Mouse (Mus musculus): ENCODE results near the gene Uhrf1bp1l. TPM values are rescaled to one million over a fixed set of nuclear protein-coding genes. Genes with fewer than 3 reads are reported as not detected.
"Not testable (repeated sequence)": the region's sequence is repeated elsewhere in the genome, so short reads cannot be mapped to it uniquely, and the experiment has no call there.

Gene Uhrf1bp1l
- 8.7 and 11.1 TPM in 2 replicates for polyA plus RNA-seq (2012; rRNA removed)

GRCm38 (mm10) chr10:89744871-89745665 is at the start of gene Uhrf1bp1l:
Gene Uhrf1bp1l (plus strand): TSS chr10:89744991.
- H3K4me1 ChIP-seq (ENCODE audit: control insufficient read depth, insufficient read depth, insufficient read length): peaks cover 16% of the 10 kb centered on the region
- peak within 1 kb of the TSS; percentile 88 for H3K27ac ChIP-seq (ENCODE audit: insufficient read depth, low read length)
- 1% methylated on average over 84 of the region's 85 CpGs for WGBS
- DNase-seq (ENCODE audit: low read depth in 1 of 2, low spot score in 2 of 2): peak; percentile 74 to 90
- peak within 1 kb of the TSS; percentile 93 for H3K4me3 ChIP-seq (ENCODE audit: extremely low read depth, insufficient read depth, insufficient read length)
- TF ChIP-seq CTCF (IDR thresholded peaks at IDR 0.05; ENCODE audit: extremely low read depth, insufficient read depth, insufficient read length, insufficient replicate concordance): no peak
- peak; percentile 51 for TF ChIP-seq POLR2A (IDR thresholded peaks at IDR 0.05; ENCODE audit: low read depth, low read length)
- H3K27me3 ChIP-seq (ENCODE audit: control insufficient read depth, insufficient read depth, low read length): no peaks in the 10 kb centered on the region
- no peaks in the 10 kb centered on the region for H3K36me3 ChIP-seq (ENCODE audit: control insufficient read depth, insufficient read depth, low read length)

DNA sequence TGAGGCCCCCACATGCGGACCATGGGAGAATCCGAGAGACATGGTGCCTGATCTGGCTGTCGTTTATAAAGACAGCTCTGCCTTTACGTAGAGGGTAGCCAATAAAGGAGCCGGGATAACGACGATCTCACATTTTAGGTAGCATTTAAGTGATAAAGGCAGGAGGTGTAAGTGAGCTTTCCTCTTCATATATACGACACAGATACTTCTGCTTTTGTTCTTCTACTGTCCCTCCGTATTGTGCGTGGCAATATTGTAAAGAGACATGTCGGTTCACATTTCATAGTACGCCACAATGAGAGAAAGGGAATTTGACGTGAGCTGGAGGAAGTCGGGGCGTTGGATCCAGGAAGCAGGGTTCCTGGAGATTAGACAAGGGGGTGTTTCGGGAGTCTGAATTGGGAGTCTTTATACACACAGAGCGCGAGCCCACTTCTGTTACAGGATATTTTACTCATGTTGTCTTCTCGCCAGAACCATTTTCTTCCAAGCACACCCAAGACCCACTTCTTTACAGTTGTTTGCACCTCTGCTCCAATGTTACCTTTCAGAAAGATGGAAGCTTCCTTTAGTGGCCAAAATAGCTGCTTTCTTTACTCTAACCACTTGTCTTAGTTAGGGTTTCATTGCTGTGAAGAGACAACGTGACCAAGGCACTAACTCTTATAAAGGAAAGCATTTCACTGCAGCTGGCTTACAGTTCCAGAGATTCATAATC is 49.4 kb upstream of the Uhrf1bp1l start:
- TF ChIP-seq POLR2A (IDR thresholded peaks at IDR 0.05; ENCODE audit: low read depth, low read length) (no peak), CTCF (IDR thresholded peaks at IDR 0.05; ENCODE audit: extremely low read depth, insufficient read depth, insufficient read length, insufficient replicate concordance) (no peak)
- no peaks in the 10 kb centered on the region for H3K4me1 ChIP-seq (ENCODE audit: control insufficient read depth, insufficient read depth, insufficient read length)
- H3K4me3 ChIP-seq (ENCODE audit: extremely low read depth, insufficient read depth, insufficient read length): no peak overlapping the region
- 40% methylated on average over 20 of the region's 20 CpGs for WGBS
- DNase-seq (ENCODE audit: low read depth in 1 of 2, low spot score in 2 of 2): no peak
- no peaks in the 10 kb centered on the region for H3K27me3 ChIP-seq (ENCODE audit: control insufficient read depth, insufficient read depth, low read length)
- H3K36me3 ChIP-seq (ENCODE audit: control insufficient read depth, insufficient read depth, low read length): no peaks in the 10 kb centered on the region
- H3K27ac ChIP-seq (ENCODE audit: insufficient read depth, low read length): no peak overlapping the region

DNA sequence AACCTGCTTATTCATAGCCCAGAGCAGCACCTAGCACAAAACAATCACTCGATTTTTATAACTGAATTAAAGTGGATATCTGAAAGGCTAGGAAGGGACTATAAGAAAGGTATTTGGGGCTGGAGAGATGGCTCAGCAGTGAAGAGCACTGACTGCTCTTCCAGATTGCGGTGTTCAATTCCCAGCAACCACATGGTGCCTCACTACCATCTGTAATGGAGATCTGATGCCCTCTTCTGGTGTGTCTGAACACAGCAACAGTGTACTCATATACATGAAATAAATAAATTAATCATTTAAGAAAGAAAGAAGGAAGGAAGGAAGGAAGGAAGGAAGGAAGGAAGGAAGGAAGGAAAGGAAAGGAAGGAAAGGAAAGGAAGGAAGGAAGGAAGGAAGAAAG is 48.5 kb upstream of the Uhrf1bp1l start:
- H3K27me3 ChIP-seq (ENCODE audit: control insufficient read depth, insufficient read depth, low read length); H3K27ac ChIP-seq (ENCODE audit: insufficient read depth, low read length); H3K4me1 ChIP-seq (ENCODE audit: control insufficient read depth, insufficient read depth, insufficient read length); H3K36me3 ChIP-seq (ENCODE audit: control insufficient read depth, insufficient read depth, low read length); H3K4me3 ChIP-seq (ENCODE audit: extremely low read depth, insufficient read depth, insufficient read length); DNase-seq (ENCODE audit: low read depth in 1 of 2, low spot score in 2 of 2): not testable (repeated sequence)
- WGBS: 81% methylated on average over 2 of the region's 2 CpGs

DNA sequence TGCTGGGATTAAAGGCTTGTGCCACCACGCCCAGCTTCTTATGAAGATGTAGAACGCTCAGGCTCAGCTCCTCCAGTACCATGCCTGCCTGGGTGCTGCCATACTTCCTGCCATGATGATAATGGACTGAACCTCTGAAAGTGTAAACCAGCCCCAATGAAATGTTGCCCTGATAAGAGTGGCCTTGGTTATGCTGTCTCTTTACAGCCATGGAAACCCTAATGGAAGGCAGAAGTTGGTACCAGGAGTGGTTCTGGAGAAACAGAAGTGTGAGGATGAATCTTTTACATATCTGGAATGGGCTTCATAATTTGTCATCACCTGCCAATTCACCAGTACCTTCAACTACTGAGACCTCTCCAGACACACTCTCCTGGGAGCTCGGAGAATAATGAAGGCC is 46.8 kb upstream of the Uhrf1bp1l start:
- DNase-seq (ENCODE audit: low read depth in 1 of 2, low spot score in 2 of 2): no peak
- no peaks in the 10 kb centered on the region for H3K36me3 ChIP-seq (ENCODE audit: control insufficient read depth, insufficient read depth, low read length)
- no peak overlapping the region for H3K27ac ChIP-seq (ENCODE audit: insufficient read depth, low read length)
- no peaks in the 10 kb centered on the region; the same call in 1 of the 2 replicates for H3K4me1 ChIP-seq (ENCODE audit: control insufficient read depth, insufficient read depth, insufficient read length)
- no peaks in the 10 kb centered on the region for H3K27me3 ChIP-seq (ENCODE audit: control insufficient read depth, insufficient read depth, low read length)
- 89% methylated on average over 3 of the region's 3 CpGs for WGBS
- H3K4me3 ChIP-seq (ENCODE audit: extremely low read depth, insufficient read depth, insufficient read length): no peak overlapping the region
- TF ChIP-seq CTCF (IDR thresholded peaks at IDR 0.05; ENCODE audit: extremely low read depth, insufficient read depth, insufficient read length, insufficient replicate concordance) (no peak), POLR2A (IDR thresholded peaks at IDR 0.05; ENCODE audit: low read depth, low read length) (no peak)

DNA sequence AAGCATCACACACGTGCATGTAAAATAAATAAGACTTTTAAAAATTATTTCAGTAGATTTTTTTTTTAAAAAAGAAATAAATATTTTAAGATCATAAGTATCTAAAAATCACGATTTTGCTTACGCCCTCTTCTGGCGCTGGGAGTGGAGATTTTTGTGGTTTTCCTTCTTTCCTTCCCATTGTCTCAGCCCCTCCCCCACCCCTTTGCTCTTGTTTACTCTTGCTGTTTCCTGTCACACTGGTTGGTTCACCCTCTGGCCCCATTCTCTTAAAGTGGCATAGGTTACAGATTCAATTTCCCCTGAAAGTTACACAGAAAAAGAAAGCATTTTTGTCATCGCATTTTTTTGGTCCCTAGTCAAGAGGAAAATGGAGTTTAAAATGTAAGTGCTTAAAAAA is 41.7 kb upstream of the Uhrf1bp1l start:
- TF ChIP-seq CTCF (IDR thresholded peaks at IDR 0.05; ENCODE audit: extremely low read depth, insufficient read depth, insufficient read length, insufficient replicate concordance) (no peak), POLR2A (IDR thresholded peaks at IDR 0.05; ENCODE audit: low read depth, low read length) (no peak)
- Histone ChIP-seq H3K27ac (ENCODE audit: insufficient read depth, low read length) (no peak overlapping the region), H3K4me3 (ENCODE audit: extremely low read depth, insufficient read depth, insufficient read length) (no peak overlapping the region), H3K27me3 (ENCODE audit: control insufficient read depth, insufficient read depth, low read length) (no peaks in the 10 kb centered on the region), H3K4me1 (ENCODE audit: control insufficient read depth, insufficient read depth, insufficient read length) (no peaks in the 10 kb centered on the region; the same call in 1 of the 2 replicates), H3K36me3 (ENCODE audit: control insufficient read depth, insufficient read depth, low read length) (no peaks in the 10 kb centered on the region)
- WGBS: 20% methylated on average over 5 of the region's 5 CpGs
- peak in 1 of 2 experiments; percentile 29 for DNase-seq (ENCODE audit: low read depth in 1 of 2, low spot score in 2 of 2)

DNA sequence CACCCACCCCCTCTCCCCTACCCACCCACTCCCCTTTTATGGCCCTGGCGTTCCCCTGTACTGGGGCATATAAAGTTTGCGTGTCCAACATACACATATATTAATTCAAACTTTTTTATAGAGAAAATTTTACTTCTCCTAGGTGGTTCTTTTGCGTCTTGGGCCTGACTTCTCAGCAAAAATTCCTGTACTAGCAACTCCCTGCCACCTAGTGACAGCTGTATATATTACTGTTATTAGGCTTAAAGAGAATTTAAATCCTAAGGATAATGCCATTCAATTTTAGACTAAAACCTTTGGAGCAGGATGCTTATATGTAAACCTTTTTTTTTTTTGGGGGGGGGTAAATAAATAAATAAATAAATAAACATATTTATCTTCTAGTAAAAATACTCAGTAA is 37.4 kb upstream of the Uhrf1bp1l start:
- TF ChIP-seq CTCF (IDR thresholded peaks at IDR 0.05; ENCODE audit: extremely low read depth, insufficient read depth, insufficient read length, insufficient replicate concordance) (no peak), POLR2A (IDR thresholded peaks at IDR 0.05; ENCODE audit: low read depth, low read length) (no peak)
- Histone ChIP-seq H3K27me3 (ENCODE audit: control insufficient read depth, insufficient read depth, low read length) (no peaks in the 10 kb centered on the region), H3K36me3 (ENCODE audit: control insufficient read depth, insufficient read depth, low read length) (peaks cover 6% of the 10 kb centered on the region; the same call in 1 of the 2 replicates), H3K27ac (ENCODE audit: insufficient read depth, low read length) (no peak overlapping the region), H3K4me1 (ENCODE audit: control insufficient read depth, insufficient read depth, insufficient read length) (no peaks in the 10 kb centered on the region; the same call in 1 of the 2 replicates), H3K4me3 (ENCODE audit: extremely low read depth, insufficient read depth, insufficient read length) (no peak overlapping the region)
- no peak for DNase-seq (ENCODE audit: low read depth in 1 of 2, low spot score in 2 of 2)
- 88% methylated on average over 3 of the region's 3 CpGs for WGBS

DNA sequence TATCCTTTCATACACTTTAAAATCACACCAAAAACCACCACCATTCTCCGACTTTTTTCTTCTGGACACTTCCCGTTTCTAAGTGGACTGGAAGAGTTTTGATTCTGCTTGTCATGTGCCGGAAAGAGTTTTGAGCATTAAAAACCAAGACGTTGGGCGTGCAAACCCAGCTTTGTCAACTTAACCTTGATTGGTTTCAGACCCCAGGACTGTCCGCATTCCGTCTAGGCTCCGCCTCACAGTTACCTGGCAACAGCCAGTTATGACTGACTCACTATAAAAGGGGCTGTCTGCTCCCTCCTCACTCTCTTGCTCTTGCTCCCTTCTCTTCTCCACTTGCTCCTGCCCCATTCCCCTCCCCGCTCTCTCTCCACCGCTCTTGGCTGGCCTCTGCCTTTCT is 36.1 kb upstream of the Uhrf1bp1l start:
- 38% methylated on average over 10 of the region's 10 CpGs for WGBS
- DNase-seq (ENCODE audit: low read depth in 1 of 2, low spot score in 2 of 2): no peak

More for the DNA sequence above, 36.1 kb upstream of the Uhrf1bp1l start:
- no peak for TF ChIP-seq CTCF (IDR thresholded peaks at IDR 0.05; ENCODE audit: extremely low read depth, insufficient read depth, insufficient read length, insufficient replicate concordance)
- TF ChIP-seq POLR2A (IDR thresholded peaks at IDR 0.05; ENCODE audit: low read depth, low read length): no peak
- Histone ChIP-seq H3K36me3 (ENCODE audit: control insufficient read depth, insufficient read depth, low read length) (peaks cover 15% of the 10 kb centered on the region), H3K4me1 (ENCODE audit: control insufficient read depth, insufficient read depth, insufficient read length) (no peaks in the 10 kb centered on the region), H3K4me3 (ENCODE audit: extremely low read depth, insufficient read depth, insufficient read length) (no peak overlapping the region), H3K27me3 (ENCODE audit: control insufficient read depth, insufficient read depth, low read length) (no peaks in the 10 kb centered on the region), H3K27ac (ENCODE audit: insufficient read depth, low read length) (no peak overlapping the region)
